Mouse (Mus musculus): ENCODE measurements around the gene Slc45a3.

Gene Slc45a3

GRCm38 (mm10) chr1:131962606-131963084 lies at the start of gene Slc45a3:
Gene Slc45a3 (plus strand): TSS chr1:131962967.
- DNase-seq (ENCODE audit: low spot score in 2 of 2) = no peak

- DNase-seq (ENCODE audit: low spot score in 2 of 2) = no peak
Observed at GRCm38 (mm10) chr1:131917634-131918033, 45.1 kb upstream of the Slc45a3 start.

- no peak for DNase-seq (ENCODE audit: low spot score in 2 of 2)
Observed at GRCm38 (mm10) chr1:131919052-131919451, 43.7 kb upstream of the Slc45a3 start.

- no peak for DNase-seq (ENCODE audit: low spot score in 2 of 2)
Observed at GRCm38 (mm10) chr1:131922100-131922499, 40.7 kb upstream of the Slc45a3 start.

GRCm38 (mm10) chr1:131933471-131933870 lies 29.3 kb upstream of the Slc45a3 start:
- DNase-seq (ENCODE audit: low spot score in 2 of 2) = no peak

- DNase-seq (ENCODE audit: low spot score in 2 of 2) = peak; percentile 30 to 45
Observed at GRCm38 (mm10) chr1:131937659-131938305, 25.0 kb upstream of the Slc45a3 start.

- DNase-seq (ENCODE audit: low spot score in 2 of 2) = no peak
Observed at GRCm38 (mm10) chr1:131938811-131939210, 24.0 kb upstream of the Slc45a3 start.

GRCm38 (mm10) chr1:131940711-131941244 lies 22.0 kb upstream of the Slc45a3 start:
- DNase-seq (ENCODE audit: low spot score in 2 of 2) = no peak

GRCm38 (mm10) chr1:131941501-131941900 lies 21.3 kb upstream of the Slc45a3 start:
- no peak for DNase-seq (ENCODE audit: low spot score in 2 of 2)

- DNase-seq (ENCODE audit: low spot score in 2 of 2) = no peak
Observed at GRCm38 (mm10) chr1:131942621-131943590, 19.9 kb upstream of the Slc45a3 start.

- DNase-seq (ENCODE audit: low spot score in 2 of 2) = no peak
Observed at GRCm38 (mm10) chr1:131945674-131946440, 16.9 kb upstream of the Slc45a3 start.

- DNase-seq (ENCODE audit: low spot score in 2 of 2) = no peak
Observed at GRCm38 (mm10) chr1:131946462-131947215, 16.1 kb upstream of the Slc45a3 start.

GRCm38 (mm10) chr1:131947997-131948525 lies 14.7 kb upstream of the Slc45a3 start:
- no peak for DNase-seq (ENCODE audit: low spot score in 2 of 2)

GRCm38 (mm10) chr1:131954242-131954865 lies 8.4 kb upstream of the Slc45a3 start:
- DNase-seq (ENCODE audit: low spot score in 2 of 2) = no peak

GRCm38 (mm10) chr1:131955131-131955757 lies 7.5 kb upstream of the Slc45a3 start:
- DNase-seq (ENCODE audit: low spot score in 2 of 2) = no peak

- no peak for DNase-seq (ENCODE audit: low spot score in 2 of 2)
Observed at GRCm38 (mm10) chr1:131957416-131957815, 5.4 kb upstream of the Slc45a3 start.

GRCm38 (mm10) chr1:131961004-131961403 lies 1.8 kb upstream of the Slc45a3 start:
- DNase-seq (ENCODE audit: low spot score in 2 of 2) = no peak

- peak in 1 of 2 experiments; percentile 43 for DNase-seq (ENCODE audit: low spot score in 2 of 2)
Observed at GRCm38 (mm10) chr1:131963085-131963951, 551 bp downstream of the Slc45a3 start.

GRCm38 (mm10) chr1:131964100-131964499 lies 1.3 kb downstream of the Slc45a3 start:
- no peak for DNase-seq (ENCODE audit: low spot score in 2 of 2)
